In the genomic region with DNA sequence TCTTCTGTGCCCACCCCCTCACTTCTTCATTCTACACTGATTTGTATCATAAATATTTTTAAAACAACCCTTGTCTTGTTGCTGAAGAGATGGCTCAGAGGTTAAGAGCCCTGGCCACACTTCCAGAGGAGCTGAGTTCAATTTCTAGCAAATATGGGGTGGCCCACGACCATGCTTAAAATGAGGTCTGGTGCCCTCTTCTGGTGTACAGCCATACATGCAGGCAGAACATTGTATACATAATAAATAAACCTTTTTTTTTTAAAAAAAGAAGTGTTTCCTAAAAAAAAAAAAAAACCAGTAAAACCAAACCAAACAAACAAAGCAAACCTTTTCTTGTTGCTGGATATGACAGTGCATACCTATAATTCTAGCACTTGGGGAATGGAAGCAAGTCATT, we compare ENCODE assay signal across 8 mouse cellular contexts.
DNase-seq lines count a peak whose midpoint lies in the region; ATAC-seq lines count a peak whose summit lies in the region.

No protein-coding gene starts in this region.

- H3K9me3 ChIP-seq in midbrain, embryonic 15.5 days, result no peaks in the 10 kb centered on the region

- intact Hi-C loops in heart, postnatal 25 days (cut with DNase I), result loop anchor here (2.0 to 10.0 kb wide), 3 partner anchors 138 to 241 kb away; no protein-coding TSS in a partner anchor
- intact Hi-C loops in gastrocnemius, postnatal 14 days (cut with DNase I; ENCODE audit: low total_unique reads), result loop anchor here (2.0 kb wide), 1 partner anchor 76 kb away; no protein-coding TSS in a partner anchor

- H3K4me2 ChIP-seq in midbrain, embryonic 15.5 days, result no peak overlapping the region

- H3K9ac ChIP-seq in midbrain, embryonic 15.5 days, result no peak overlapping the region

- H3K27me3 ChIP-seq in midbrain, embryonic 15.5 days (replicated peaks), result no peaks in the 10 kb centered on the region

- H3K36me3 ChIP-seq in midbrain, embryonic 15.5 days (replicated peaks), result no peaks in the 10 kb centered on the region

- no peak overlapping the region for H3K27ac ChIP-seq in midbrain, embryonic 15.5 days

- 24% methylated on average over 1 of the region's 1 CpGs for WGBS in midbrain, embryonic 15.5 days

- peaks cover 9% of the 10 kb centered on the region; the same call in 1 of the 2 replicates for H3K4me1 ChIP-seq in midbrain, embryonic 15.5 days

- DNase-seq in heart, adult 18-20 months, result peak; percentile 25 to 32
- DNase-seq in heart, postnatal 25 days (ENCODE audit: low spot score), result no peak
- peak; percentile 8 for DNase-seq in 3134 (ENCODE audit: extremely low read depth, insufficient read length, low spot score)
- peak; percentile 25 for DNase-seq in R1 (ENCODE audit: low read depth, low spot score)
- DNase-seq in forelimb bud, embryonic 11.5 days (ENCODE audit: low read depth, low spot score), result peak; percentile 16
- DNase-seq in thymus, postnatal 14 days, result peak; percentile 27
- DNase-seq in gastrocnemius, postnatal 14 days, result no peak

- no peak for ATAC-seq in midbrain, embryonic 15.5 days (replicated peaks)

- H3K4me3 ChIP-seq in midbrain, embryonic 15.5 days, result no peak overlapping the region

Comparison
In these comparisons a context has a peak if more than half of its experiments do, and no peak if none do; other contexts are left out.
1. DNase-seq: peak in heart, adult 18-20 months (2 of 2), 3134 (single experiment), R1 (single experiment), forelimb bud, embryonic 11.5 days (single experiment) and thymus, postnatal 14 days (single experiment); none in heart, postnatal 25 days (single experiment) and gastrocnemius, postnatal 14 days (single experiment).